Mouse (Mus musculus) hindbrain, embryonic 15.5 days (tissue): Measurements from ENCODE around the gene Olfr397. TPM values are rescaled to one million over a fixed set of nuclear protein-coding genes. Genes with fewer than 3 reads are reported as not detected.

Experiments
- ATAC-seq: fragments of 200-750 bp; cut with Nextera tagmentation; 2 replicates; pipeline ENCODE4 v1.8.0; 2017; ENCODE audit warnings: low read depth, moderate number of reproducible peaks, moderate TSS enrichment; ENCODE audit not compliant: low FRiP score
- H3K27ac ChIP-seq: fragments of 300-500 bp; sonication (generic); replicated peaks from 2 replicates; pipeline ENCODE4 v1.5.1; 2015; ENCODE audit warnings: mild to moderate bottlenecking, inconsistent platforms
- H3K27me3 ChIP-seq: fragments of 300-500 bp; sonication (generic); 2 replicates; pipeline ENCODE4 v1.6.1; 2015; ENCODE audit warnings: control low read depth, inconsistent platforms
- H3K36me3 ChIP-seq: fragments of 300-500 bp; sonication (generic); 2 replicates; pipeline ENCODE4 v1.6.1; 2015; ENCODE audit warnings: control low read depth, inconsistent platforms
- H3K4me1 ChIP-seq: fragments of 300-500 bp; sonication (generic); replicated peaks from 2 replicates; pipeline ENCODE4 v1.6.1; 2015; ENCODE audit warnings: control low read depth, inconsistent platforms
- H3K4me2 ChIP-seq: fragments of 300-500 bp; sonication (generic); 2 replicates; pipeline ENCODE4 v1.6.1; 2015; ENCODE audit warnings: moderate library complexity, mild to moderate bottlenecking, inconsistent platforms
- H3K4me3 ChIP-seq: fragments of 300-500 bp; sonication (generic); 2 replicates; pipeline ENCODE4 v1.5.1; 2015; ENCODE audit warnings: mild to moderate bottlenecking, inconsistent platforms
- H3K9ac ChIP-seq: fragments of 300-500 bp; sonication (generic); 2 replicates; pipeline ENCODE4 v1.6.1; 2015; ENCODE audit warnings: inconsistent platforms
- H3K9me3 ChIP-seq: fragments of 300-500 bp; sonication (generic); 2 replicates; pipeline ENCODE4 v1.6.1; 2016; ENCODE audit warnings: control low read depth, inconsistent platforms
- WGBS: fragments of 180-500 bp; shearing (Covaris S2); methylation state at CpG from one replicate; pipeline ENCODE4 v1.1.7; 2015; 5-methylcytosine and 5-hydroxymethylcytosine counted together
- polyA plus RNA-seq: library from polyadenylated mRNA; unstranded; fragments of >200 nt; fragmentation: Nextera tagmentation; extraction: Ambion mirVana; gene quantifications from 2 replicates; pipeline ENCODE4 v1.2.1, GENCODE M21; 2015

Gene Olfr397
- polyA plus RNA-seq: not detected in 2 replicates

DNA sequence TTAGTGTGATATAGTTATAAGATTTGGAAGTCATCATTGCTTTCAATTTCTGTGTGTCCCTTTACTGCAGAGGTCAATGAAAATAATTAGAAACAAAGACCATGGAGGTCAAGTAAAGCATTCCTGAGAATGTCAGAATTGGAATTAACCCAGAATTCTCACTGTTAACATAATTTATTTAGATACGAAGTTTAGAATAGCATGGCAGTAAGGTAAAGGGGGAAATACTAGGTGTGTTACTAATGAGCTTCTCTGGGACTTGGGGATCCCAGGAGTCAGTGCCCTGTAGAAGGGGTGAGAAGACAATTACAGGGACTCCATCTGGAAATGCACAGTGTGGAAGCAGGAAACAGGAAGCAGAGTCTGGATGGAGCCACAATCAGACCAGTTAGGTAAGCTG lies at the start of gene Olfr397:
Gene Olfr397 (plus strand): TSS at position 301 of the 400 bp plus-strand sequence.
- H3K36me3 ChIP-seq: no peaks in the 10 kb centered on the region
- H3K9me3 ChIP-seq: 0 out of 2 replicates have a peak, but pooled peaks cover 2% of the 10 kb centered on the region
- H3K4me1 ChIP-seq: no peaks in the 10 kb centered on the region
- 82% methylated on average over 1 of the region's 1 CpGs for WGBS
- no peaks in the 10 kb centered on the region for H3K27me3 ChIP-seq
- no peak for ATAC-seq
- H3K4me3 ChIP-seq: no peak within 1 kb of the TSS
- H3K4me2 ChIP-seq: no peak within 1 kb of the TSS
- H3K9ac ChIP-seq: no peak within 1 kb of the TSS
- no peak within 1 kb of the TSS for H3K27ac ChIP-seq

GRCm38 (mm10) chr11:73936377-73936776 lies 24.2 kb upstream of the Olfr397 start, which contains the start of gene Olfr23:
Gene Olfr23 (plus strand): TSS chr11:73936677.
- no peak within 1 kb of the TSS for H3K9ac ChIP-seq
- H3K36me3 ChIP-seq: no peaks in the 10 kb centered on the region
- H3K4me2 ChIP-seq: no peak within 1 kb of the TSS
- H3K4me1 ChIP-seq: no peaks in the 10 kb centered on the region
- H3K9me3 ChIP-seq: 0 out of 2 replicates have a peak, but pooled peaks cover 3% of the 10 kb centered on the region
- no peak for ATAC-seq
- H3K27me3 ChIP-seq: no peaks in the 10 kb centered on the region
- no peak within 1 kb of the TSS for H3K4me3 ChIP-seq
- H3K27ac ChIP-seq: no peak within 1 kb of the TSS

DNA sequence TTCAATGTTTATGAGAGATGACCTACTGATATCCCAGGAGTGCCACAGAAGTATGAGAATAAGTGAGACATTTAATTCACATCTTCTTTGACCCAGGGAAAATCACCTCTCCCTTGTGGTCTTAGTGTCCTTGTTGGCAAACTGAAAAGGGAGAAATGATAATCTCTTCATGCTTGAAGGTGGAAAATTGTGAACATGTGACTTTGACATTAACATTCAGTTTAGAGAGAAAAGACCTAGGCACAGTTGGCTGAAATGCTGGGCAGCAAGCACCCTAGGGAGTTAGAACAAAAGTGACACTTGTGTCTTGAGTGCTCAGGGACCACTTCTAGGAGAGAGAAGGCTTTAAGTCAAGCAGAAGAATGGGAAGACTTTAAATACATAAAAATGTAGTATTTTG lies 29.7 kb downstream of the Olfr397 start, which contains the start of gene Olfr398:
Gene Olfr398 (minus strand): TSS at position 101 of the 400 bp plus-strand sequence.
- peaks cover 15% of the 10 kb centered on the region; the same call in 1 of the 2 replicates for H3K9me3 ChIP-seq
- H3K4me1 ChIP-seq: no peaks in the 10 kb centered on the region
- H3K4me3 ChIP-seq: no peak within 1 kb of the TSS
- H3K27ac ChIP-seq: no peak within 1 kb of the TSS
- H3K27me3 ChIP-seq: no peaks in the 10 kb centered on the region
- H3K4me2 ChIP-seq: no peak within 1 kb of the TSS
- no peak within 1 kb of the TSS for H3K9ac ChIP-seq
- no peak for ATAC-seq
- no peaks in the 10 kb centered on the region for H3K36me3 ChIP-seq

DNA sequence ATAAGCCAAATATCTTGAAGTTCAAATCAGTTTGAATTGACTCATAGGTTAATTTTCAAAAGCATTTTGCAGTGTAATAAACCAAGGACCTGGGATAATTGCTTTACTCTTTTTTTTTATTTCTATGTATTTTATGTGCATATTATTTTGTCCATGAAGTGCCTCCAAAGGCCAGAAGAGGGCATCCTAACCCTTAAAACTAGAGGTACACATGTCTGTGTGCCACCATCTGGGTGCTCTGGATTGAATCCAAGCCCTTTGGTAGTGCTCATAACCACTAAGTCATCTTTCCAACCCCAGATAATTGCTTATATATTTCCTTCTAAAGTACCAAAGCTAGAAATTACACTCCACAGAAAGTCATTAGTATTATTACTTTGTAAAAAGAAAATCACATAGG lies 32.5 kb downstream of the Olfr397 start:
- Histone ChIP-seq H3K4me3 (no peak overlapping the region), H3K27me3 (no peaks in the 10 kb centered on the region), H3K4me2 (no peak overlapping the region), H3K27ac (no peak overlapping the region), H3K36me3 (no peaks in the 10 kb centered on the region), H3K4me1 (no peaks in the 10 kb centered on the region), H3K9ac (no peak overlapping the region), H3K9me3 (peaks cover 6% of the 10 kb centered on the region; the same call in 1 of the 2 replicates)
- no peak for ATAC-seq

Other genes starting within 250 kb of the Olfr397 start
- not detected in 2 replicates for gene Olfr389, start 180.1 kb upstream of the Olfr397 start, polyA plus RNA-seq
- not detected in 2 replicates for gene Olfr390, start 177.9 kb upstream of the Olfr397 start, polyA plus RNA-seq
- not detected in 2 replicates for gene Olfr391-ps, start 157.8 kb upstream of the Olfr397 start, polyA plus RNA-seq
- gene Olfr392, start 143.8 kb upstream of the Olfr397 start, polyA plus RNA-seq: not detected in 2 replicates
- not detected in 2 replicates for gene Olfr393, start 109.4 kb upstream of the Olfr397 start, polyA plus RNA-seq
- not detected in 2 replicates for gene Olfr394, start 70.0 kb upstream of the Olfr397 start, polyA plus RNA-seq
- gene Olfr395, start 51.5 kb upstream of the Olfr397 start, polyA plus RNA-seq: not detected in 2 replicates
- gene Olfr23, start 24.1 kb upstream of the Olfr397 start, polyA plus RNA-seq: not detected in 2 replicates
- gene Olfr398, start 29.6 kb downstream of the Olfr397 start, polyA plus RNA-seq: not detected in 2 replicates
- gene Olfr139, start 95.7 kb downstream of the Olfr397 start, polyA plus RNA-seq: not detected in 2 replicates
- not detected in 2 replicates for gene Olfr399, start 95.8 kb downstream of the Olfr397 start, polyA plus RNA-seq
- not detected in 2 replicates for gene Zfp616, start 109.1 kb downstream of the Olfr397 start, polyA plus RNA-seq
- not detected in 2 replicates for gene Olfr401, start 152.9 kb downstream of the Olfr397 start, polyA plus RNA-seq
- not detected in 2 replicates for gene Olfr402, start 192.7 kb downstream of the Olfr397 start, polyA plus RNA-seq
- not detected in 2 replicates for gene Olfr403, start 225.4 kb downstream of the Olfr397 start, polyA plus RNA-seq